Mouse (Mus musculus) intestine, postnatal 0 days (tissue): ENCODE data around the gene 3110040N11Rik. TPM values are rescaled to one million over a fixed set of nuclear protein-coding genes. Genes with fewer than 3 reads are reported as not detected.
"Not testable (repeated sequence)": the region's sequence is repeated elsewhere in the genome, so short reads cannot be mapped to it uniquely, and the experiment has no call there.

Experiments
- ATAC-seq: fragments of 200-750 bp; cut with Nextera tagmentation; 2 replicates; pipeline ENCODE4 v1.8.0; 2017; ENCODE audit warnings: mild to moderate bottlenecking, moderate TSS enrichment, moderate library complexity
- H3K27ac ChIP-seq: fragments of 300-500 bp; sonication (generic); 2 replicates; pipeline ENCODE4 v1.5.1; 2014; ENCODE audit warnings: mild to moderate bottlenecking, low read depth, low read length, moderate library complexity
- H3K27me3 ChIP-seq: fragments of 300-500 bp; sonication (generic); replicated peaks from 2 replicates; pipeline ENCODE4 v1.6.1; 2014; ENCODE audit warnings: low read length, mixed read lengths; ENCODE audit not compliant: control insufficient read depth, insufficient read depth
- H3K36me3 ChIP-seq: fragments of 300-500 bp; sonication (generic); 2 replicates; pipeline ENCODE4 v1.6.1; 2014; ENCODE audit warnings: mild to moderate bottlenecking, moderate library complexity; ENCODE audit not compliant: control insufficient read depth, insufficient read depth
- H3K4me1 ChIP-seq: fragments of 300-500 bp; sonication (generic); replicated peaks from 2 replicates; pipeline ENCODE4 v1.6.1; 2014; ENCODE audit warnings: antibody characterized with exemption, low read length, mixed read lengths; ENCODE audit not compliant: control insufficient read depth, insufficient read depth
- H3K4me2 ChIP-seq: fragments of 300-500 bp; sonication (generic); replicated peaks from 2 replicates; pipeline ENCODE4 v1.6.1; 2014; ENCODE audit warnings: low read depth, mild to moderate bottlenecking, moderate library complexity
- H3K4me3 ChIP-seq: fragments of 300-500 bp; sonication (generic); 2 replicates; pipeline ENCODE4 v1.5.1; 2014; ENCODE audit warnings: low read depth, low read length
- H3K9ac ChIP-seq: fragments of 300-500 bp; sonication (generic); 2 replicates; pipeline ENCODE4 v1.6.1; 2014; ENCODE audit warnings: mild to moderate bottlenecking, low read depth, low read length
- H3K9me3 ChIP-seq: fragments of 300-500 bp; sonication (generic); 2 replicates; pipeline ENCODE4 v1.6.1; 2016; ENCODE audit warnings: mixed run types; ENCODE audit not compliant: control insufficient read depth
- CTCF ChIP-seq: sonication (generic); IDR thresholded peaks from 2 replicates; pipeline ENCODE4 v1.5.1; 2016; ENCODE audit warnings: low read depth, mild to moderate bottlenecking, control low read depth, antibody characterized with exemption, moderate library complexity
- whole genome bisulfite sequencing: fragments of 180-500 bp; shearing (Covaris S2); extraction: QIAGEN DNeasy Blood & Tissue Kit; methylation state at CpG from one replicate; pipeline ENCODE4 v1.1.7; 2014; 5-methylcytosine and 5-hydroxymethylcytosine counted together
- polyA plus RNA-seq: library from polyadenylated mRNA; unstranded; fragments of >200 nt; fragmentation: Nextera tagmentation; extraction: Ambion mirVana; gene quantifications from 2 replicates; pipeline ENCODE4 v1.2.1, GENCODE M21; 2015

The 3110040N11Rik gene
- polyA plus RNA-seq = 48.9 and 49.8 TPM in 2 replicates

GRCm38 (mm10) chr7:81789095-81789757 is at the start of gene 3110040N11Rik:
TSS of gene 3110040N11Rik (minus strand) at chr7:81789478.
- TF ChIP-seq CTCF = peak; percentile 80
- H3K27ac ChIP-seq = peak within 1 kb of the TSS; percentile 95
- no peaks in the 10 kb centered on the region for H3K27me3 ChIP-seq
- peak within 1 kb of the TSS; percentile 57 for H3K9ac ChIP-seq
- ATAC-seq = peak; percentile 92
- no peaks in the 10 kb centered on the region for H3K9me3 ChIP-seq
- peaks cover 16% of the 10 kb centered on the region for H3K36me3 ChIP-seq
- peak within 1 kb of the TSS; percentile 59 for H3K4me3 ChIP-seq
- no peaks in the 10 kb centered on the region; the same call in 1 of the 2 replicates for H3K4me1 ChIP-seq
- peak within 1 kb of the TSS; percentile 90 for H3K4me2 ChIP-seq
- under 1% methylated on average over 38 of the region's 38 CpGs for WGBS

DNA sequence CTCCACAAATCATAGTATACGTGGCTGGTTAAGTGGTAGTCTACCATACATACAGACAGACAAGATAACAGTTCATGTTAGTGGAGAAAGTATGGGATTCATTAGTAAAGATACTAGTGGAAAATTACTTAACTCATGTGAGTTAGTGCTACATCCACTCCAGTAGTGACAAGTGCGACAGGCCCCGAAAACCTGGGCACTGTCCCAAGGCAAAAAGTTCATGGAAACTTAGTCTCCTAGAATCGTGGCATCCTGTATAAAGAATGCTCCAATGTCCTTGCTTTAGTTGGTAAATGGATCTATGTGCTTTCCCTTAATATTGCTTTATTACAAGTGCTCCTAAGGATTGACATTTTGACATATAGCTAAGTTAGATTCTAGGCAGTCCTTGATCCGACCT is 48.5 kb upstream of the 3110040N11Rik start:
- not testable (repeated sequence) for ATAC-seq, H3K27ac ChIP-seq, H3K4me2 ChIP-seq

DNA sequence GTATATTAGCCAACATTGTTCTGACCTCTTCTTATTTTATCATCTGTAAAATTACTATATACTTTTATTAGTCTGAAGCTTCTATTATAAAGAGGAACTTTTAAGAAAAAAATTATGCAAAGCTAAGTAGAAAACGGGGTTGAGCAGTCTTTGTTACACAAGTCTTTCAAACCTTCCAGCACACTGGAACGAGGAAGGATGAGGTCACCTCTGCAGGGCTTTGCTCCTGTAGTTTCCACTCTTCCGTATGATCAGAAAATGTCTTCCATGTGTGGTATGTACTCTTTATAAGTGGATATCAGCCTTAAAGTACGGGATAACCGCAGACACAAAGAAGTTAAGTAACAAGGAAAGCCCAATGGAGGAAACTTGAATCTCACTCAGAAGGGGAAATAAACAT is 46.2 kb upstream of the 3110040N11Rik start:
- Histone ChIP-seq H3K4me1 (no peaks in the 10 kb centered on the region), H3K9me3 (no peaks in the 10 kb centered on the region), H3K4me2 (no peak overlapping the region), H3K27me3 (no peaks in the 10 kb centered on the region), H3K27ac (no peak overlapping the region), H3K36me3 (no peaks in the 10 kb centered on the region), H3K4me3 (no peak overlapping the region), H3K9ac (no peak overlapping the region)
- no peak for ATAC-seq
- 83% methylated on average over 5 of the region's 5 CpGs for WGBS
- no peak for TF ChIP-seq CTCF

More for the DNA sequence above, 48.5 kb upstream of the 3110040N11Rik start:
- not testable (repeated sequence) for H3K9ac ChIP-seq, H3K27me3 ChIP-seq, H3K9me3 ChIP-seq, H3K36me3 ChIP-seq, H3K4me3 ChIP-seq, H3K4me1 ChIP-seq
- 90% methylated on average over 5 of the region's 5 CpGs for whole genome bisulfite sequencing

DNA sequence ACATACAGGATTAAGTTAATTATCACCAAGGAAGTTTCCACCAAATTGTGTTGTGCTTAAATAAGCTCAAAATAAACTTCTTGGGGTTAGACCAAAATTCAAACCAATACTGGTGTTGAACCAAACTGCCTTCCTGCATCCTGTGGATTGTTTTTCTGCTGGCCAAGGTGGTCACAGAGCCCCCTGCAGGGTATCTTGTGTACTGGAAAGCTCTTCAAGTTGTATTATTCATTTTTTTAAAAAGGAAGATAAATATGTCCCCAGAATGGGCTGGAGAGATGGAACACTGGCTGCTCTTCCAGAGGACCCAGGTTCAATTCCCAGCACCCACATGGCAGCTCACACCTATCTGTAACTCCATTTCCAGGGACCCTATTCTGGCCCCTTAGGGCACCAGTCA is 45.6 kb upstream of the 3110040N11Rik start:
- Histone ChIP-seq H3K36me3 (no peaks in the 10 kb centered on the region), H3K27me3 (no peaks in the 10 kb centered on the region), H3K4me2 (no peak overlapping the region), H3K4me3 (no peak overlapping the region), H3K9ac (no peak overlapping the region), H3K4me1 (no peaks in the 10 kb centered on the region), H3K27ac (no peak overlapping the region), H3K9me3 (no peaks in the 10 kb centered on the region)
- TF ChIP-seq CTCF = peak; percentile 17; the same call in 1 of the 2 replicates
- ATAC-seq = no peak

- under 1% methylated on average over 42 of the region's 58 CpGs for WGBS
- peak within 1 kb of the TSS; percentile 70 for H3K4me2 ChIP-seq
- TF ChIP-seq CTCF = no peak
- no peaks in the 10 kb centered on the region for H3K36me3 ChIP-seq
- H3K4me3 ChIP-seq = peak within 1 kb of the TSS; percentile 69
- H3K4me1 ChIP-seq = 0 out of 2 replicates have a peak, but pooled peaks cover 14% of the 10 kb centered on the region
- H3K27me3 ChIP-seq = no peaks in the 10 kb centered on the region
- peak within 1 kb of the TSS; percentile 91 for H3K27ac ChIP-seq
- ATAC-seq = peak; percentile 90
- peak within 1 kb of the TSS; percentile 86 for H3K9ac ChIP-seq
- no peaks in the 10 kb centered on the region for H3K9me3 ChIP-seq
Measured at GRCm38 (mm10) chr7:81829379-81829894, 40.2 kb upstream of the 3110040N11Rik start, which contains the start of gene Btbd1. TSS of gene Btbd1 (minus strand) at chr7:81829431.

DNA sequence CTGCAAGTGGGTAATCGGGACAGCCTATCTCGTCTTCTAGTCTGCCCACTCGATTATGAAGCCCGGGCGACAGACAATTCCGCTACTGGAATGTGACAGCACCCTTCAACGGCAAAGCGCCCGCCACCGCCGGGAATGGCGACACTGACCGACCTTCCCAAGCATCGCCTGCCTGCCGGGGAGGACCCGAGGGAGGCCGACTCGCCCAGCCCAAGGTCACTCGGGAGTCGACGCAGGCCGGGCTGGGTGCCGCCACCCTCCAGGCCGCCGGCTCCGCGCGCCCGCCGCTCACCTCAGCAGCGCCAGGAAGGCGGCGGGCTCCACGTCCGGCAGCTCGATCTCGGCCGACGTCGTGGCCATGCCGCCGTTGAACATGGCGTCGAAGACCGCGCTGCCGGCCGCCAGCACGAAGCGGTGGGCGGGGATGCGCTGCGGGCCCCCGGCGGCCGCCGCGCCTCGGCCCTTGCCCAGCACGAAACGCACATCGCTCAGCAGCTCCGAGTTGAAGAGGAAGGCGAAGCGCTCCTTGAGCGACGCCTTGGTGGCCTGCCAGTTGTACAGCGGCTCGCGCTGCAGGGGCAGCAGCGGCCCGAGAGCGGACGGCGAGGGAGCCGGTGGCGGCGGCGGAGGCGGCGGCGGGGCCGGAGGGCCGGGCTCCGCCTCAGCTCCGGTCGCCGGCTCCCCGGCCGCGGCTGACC is 39.6 kb upstream of the 3110040N11Rik start:
- Histone ChIP-seq H3K4me1 (0 out of 2 replicates have a peak, but pooled peaks cover 14% of the 10 kb centered on the region), H3K27ac (peak overlapping the region; percentile 91), H3K4me2 (peak overlapping the region; percentile 70), H3K9me3 (no peaks in the 10 kb centered on the region), H3K27me3 (no peaks in the 10 kb centered on the region), H3K36me3 (no peaks in the 10 kb centered on the region), H3K9ac (peak overlapping the region; percentile 86), H3K4me3 (peak overlapping the region; percentile 69)
- ATAC-seq = peak; percentile 62
- WGBS = under 1% methylated on average over 66 of the region's 91 CpGs
- no peak for TF ChIP-seq CTCF
